Mouse (Mus musculus): Measurements from ENCODE around the gene Gfpt1.

Gene Gfpt1

DNA sequence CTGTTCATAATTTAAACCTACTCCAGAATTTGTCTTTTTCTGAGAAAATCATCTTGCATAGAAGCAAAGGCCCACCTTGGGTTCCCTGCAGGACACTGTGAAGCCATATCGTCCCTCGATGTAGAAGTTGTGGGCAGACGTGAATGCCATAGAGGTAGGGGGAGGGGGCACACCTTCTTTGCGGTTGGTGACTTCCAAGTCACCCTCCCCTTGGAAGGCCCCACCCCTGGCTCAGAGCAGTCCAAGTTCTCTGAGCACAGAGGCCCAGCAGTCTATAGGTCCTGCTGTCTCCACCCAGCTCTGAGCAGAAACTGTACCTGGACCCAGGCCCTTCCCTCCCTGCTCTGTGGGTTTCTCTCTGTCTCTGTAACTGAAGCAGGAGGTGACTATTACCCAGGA lies 59.3 kb downstream of the Gfpt1 start:
- peak in 1 of 2 experiments; percentile 30 for DNase-seq

DNA sequence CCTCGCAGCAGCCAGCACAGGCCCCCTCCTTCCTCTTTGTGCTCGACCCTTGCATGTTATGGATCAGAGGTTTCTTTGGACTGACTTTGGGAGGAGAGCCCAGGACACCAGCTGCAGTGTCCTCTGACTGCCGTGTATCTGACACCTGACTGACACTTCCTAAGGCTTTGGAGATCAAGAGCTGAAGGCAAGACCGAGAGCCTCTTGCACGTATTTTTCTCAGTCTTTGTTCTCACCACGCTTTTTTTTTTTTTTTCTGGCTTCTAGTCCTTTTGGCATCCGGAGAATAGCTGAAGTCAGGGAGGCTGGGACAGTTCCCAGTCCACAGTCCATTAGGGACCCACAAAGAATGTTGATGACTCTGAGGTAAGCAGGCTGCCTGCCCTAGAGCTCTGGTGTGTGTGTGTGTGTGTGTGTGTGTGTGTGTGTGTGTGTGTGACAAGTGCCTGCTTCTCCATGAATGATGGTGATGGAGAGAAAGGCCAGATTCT lies 59.8 kb downstream of the Gfpt1 start:
- DNase-seq: peak; percentile 32 to 68

DNA sequence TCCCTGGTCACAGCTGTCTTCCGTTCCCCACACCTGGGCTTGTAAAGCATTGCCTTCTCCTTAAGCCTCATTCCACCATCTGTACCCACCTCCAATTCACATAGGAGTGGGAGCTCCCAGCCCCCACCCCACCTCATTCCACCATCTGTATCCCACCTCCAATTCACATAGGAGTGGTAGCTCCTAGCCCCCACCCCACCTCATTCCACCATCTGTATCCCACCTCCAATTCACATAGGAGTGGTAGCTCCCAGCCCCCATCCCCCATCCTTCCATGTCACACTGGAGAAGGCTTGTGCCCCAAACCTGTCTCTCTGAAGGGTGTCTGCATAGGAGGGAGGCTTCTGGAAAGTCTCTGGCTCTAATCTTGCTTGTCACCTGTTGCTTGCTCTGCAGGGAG lies 60.7 kb downstream of the Gfpt1 start:
- DNase-seq: no peak

GRCm38 (mm10) chr6:87104123-87104796 lies 61.6 kb downstream of the Gfpt1 start, which contains the start of gene D6Ertd527e:
D6Ertd527e (plus strand) TSS chr6:87104746.
- DNase-seq: no peak

- DNase-seq: no peak
These were observed 68.8 kb downstream of the Gfpt1 start for GRCm38 (mm10) chr6:87111493-87111892.

- DNase-seq: no peak
These were observed 69.5 kb downstream of the Gfpt1 start for GRCm38 (mm10) chr6:87112125-87112524.

GRCm38 (mm10) chr6:87115981-87116380 lies 73.3 kb downstream of the Gfpt1 start:
- no peak for DNase-seq

- no peak for DNase-seq
These were observed 74.0 kb downstream of the Gfpt1 start for GRCm38 (mm10) chr6:87116596-87116995.

DNA sequence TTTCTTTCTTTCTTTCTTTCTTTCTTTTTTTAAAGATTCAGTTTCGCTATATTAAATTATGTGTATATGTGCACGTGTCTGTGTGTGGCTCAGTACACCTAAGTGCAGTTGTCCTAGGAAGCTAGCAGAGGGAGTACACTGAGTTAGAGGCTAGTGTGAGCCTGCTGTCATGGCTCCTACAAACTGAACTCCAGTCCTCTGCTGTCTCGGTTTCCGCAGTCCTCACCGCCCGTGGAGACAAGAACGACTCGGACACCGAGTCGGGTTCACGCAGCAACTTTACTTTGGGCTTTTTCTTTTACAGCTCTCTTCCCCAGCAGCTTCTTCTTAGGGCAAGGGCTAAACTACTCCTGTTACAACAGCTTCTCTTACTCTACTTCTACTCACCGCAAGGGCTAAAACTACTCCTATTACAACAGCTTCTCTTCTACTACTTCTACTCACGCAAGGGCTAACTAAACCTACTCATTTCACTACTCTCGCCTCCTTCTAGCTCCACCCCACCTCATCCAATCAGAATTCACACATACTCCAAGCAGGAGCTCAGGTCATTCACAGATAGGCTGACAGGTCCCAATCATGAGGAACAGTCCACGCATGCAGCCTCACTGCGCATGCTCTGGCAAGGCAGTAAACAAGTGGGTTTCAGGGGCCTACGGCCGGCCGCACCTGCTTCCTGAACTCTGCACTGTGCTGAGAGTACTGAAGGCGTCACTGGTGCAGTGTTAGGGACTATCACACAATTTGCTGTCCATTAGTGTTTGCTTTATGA lies 76.6 kb downstream of the Gfpt1 start:
- peak; percentile 42 to 73 for DNase-seq

DNA sequence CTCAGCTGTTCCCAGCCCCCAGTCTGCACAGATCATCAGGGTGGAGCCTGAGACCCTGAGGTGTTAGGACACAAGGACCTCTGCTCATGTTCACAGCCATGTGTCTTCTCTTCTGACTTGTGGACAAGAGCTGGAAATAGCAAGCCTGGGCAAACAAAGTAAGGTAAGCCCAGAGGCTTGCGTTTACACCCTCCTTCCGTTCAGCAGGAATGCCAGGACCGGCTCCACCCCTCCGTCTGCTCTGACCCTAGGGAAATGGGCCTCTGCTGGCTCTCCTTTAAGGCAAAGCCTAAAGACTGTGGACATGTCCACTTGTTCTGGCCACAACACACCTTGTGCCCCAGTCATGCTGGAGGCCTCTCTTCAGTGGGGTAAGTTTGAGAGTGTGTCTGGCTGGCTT lies 77.3 kb downstream of the Gfpt1 start:
- no peak for DNase-seq

DNA sequence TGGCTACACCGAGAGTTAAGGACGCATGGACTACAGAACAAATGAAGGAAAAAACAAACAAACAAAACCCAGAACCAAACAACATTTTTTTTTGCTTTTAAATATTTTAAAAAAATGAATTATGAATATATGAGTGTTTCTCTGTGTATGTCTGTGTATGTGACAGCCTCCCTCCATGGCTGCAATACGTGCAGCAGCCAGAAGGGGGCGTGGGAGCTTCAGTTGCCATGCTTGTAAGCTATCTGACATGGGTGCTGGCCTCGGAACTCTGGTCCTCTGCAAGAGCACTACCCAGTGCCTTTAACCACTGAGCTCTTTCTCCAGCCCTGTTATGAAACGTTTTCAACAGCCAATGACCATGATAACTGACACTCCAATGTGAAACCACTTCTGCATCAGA lies 78.0 kb downstream of the Gfpt1 start:
- DNase-seq: no peak

DNA sequence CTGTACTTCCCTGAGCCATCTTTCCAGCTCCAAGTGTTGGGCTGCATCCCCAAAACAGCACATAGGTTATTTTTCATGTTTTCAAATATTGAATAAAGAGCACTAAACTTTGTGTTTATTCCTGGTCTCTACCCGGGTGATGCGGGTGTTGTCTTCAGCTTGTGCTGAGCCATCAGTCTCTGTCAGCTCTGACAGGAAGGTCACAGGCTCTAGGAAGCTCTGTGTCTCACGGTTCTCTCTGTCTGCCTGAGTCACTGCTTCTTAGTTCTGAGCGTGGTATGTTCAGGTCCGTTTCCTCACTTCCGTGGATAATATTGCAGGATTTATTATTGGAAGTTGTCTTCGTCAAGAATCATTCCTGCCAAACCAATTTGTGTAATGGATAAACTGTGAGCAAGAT lies 79.3 kb downstream of the Gfpt1 start:
- DNase-seq: no peak

GRCm38 (mm10) chr6:87123406-87123805 lies 80.8 kb downstream of the Gfpt1 start:
- DNase-seq: no peak

- no peak for DNase-seq
These were observed 81.3 kb downstream of the Gfpt1 start for GRCm38 (mm10) chr6:87123973-87124372.

DNA sequence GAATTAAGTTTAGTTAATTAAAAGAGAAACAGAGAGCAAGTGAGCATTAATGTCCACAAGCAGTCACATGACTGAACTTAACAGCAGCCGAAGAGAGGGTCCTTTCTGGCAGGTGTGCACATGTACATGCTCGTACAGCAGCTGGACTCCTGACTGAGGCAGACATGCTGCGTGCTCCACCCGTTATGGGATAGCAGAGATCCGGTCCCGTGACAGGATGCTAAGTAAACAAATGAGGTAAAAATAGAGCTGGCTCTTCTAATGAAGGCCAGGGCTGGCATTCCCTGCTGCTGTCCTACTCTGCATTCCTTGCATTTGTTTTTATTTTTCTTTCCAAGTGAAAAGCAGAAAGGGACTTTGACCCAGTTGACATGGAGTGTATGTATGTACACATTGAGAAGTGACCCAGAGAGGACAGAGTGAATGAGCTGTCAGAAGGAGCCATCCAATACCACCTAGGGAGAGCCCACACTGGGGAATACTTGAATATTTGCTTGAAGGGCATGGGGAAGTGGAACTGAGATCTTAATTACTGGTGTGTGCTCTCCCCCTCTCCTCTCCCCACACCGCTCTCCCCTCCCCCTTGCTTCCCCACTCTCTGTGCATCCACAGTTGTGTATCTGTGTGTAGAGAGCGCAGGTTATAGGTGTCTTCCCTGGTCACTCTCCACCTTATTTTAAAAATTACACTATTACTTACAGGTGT lies 84.6 kb downstream of the Gfpt1 start:
- peak; percentile 42 to 55 for DNase-seq

DNA sequence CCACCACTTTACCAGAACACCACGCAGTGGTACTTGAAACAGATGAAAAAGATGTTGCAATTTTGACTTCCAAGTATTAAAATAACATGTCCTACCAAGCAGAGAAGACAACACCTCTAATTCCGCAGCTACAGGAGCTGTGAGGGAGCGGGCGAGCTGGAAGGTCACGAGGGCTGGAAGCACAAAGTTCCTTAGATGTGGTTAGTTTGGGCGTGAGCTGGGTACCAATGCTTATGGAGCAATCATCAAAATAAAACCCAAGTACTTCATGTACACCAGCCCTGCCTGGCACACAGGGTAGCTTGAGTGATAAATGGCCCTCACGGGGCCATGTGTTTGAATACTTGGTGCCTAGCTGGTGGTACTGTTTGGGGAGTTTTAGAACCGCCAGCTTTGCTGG lies 87.2 kb downstream of the Gfpt1 start:
- DNase-seq: no peak

GRCm38 (mm10) chr6:87130628-87131027 lies 88.0 kb downstream of the Gfpt1 start:
- no peak for DNase-seq

DNA sequence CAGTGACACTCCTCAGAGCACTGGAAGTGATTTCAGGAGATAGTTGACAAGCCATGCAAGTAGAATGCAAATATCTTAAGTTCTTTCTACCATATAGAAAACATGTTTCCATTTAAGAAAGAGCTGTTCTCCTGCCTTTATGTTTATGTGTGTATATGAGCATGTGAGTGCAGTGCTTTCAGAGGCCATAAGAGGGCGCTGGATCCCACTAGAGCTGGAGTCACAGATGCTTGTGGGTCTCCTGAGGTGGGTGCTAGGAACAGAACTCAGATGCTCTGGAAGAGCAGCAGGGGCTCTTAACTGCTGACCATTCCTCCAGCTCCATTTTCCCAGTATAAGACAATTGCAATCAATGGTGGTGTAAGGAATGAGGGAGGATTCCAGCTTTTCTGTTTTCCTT lies 88.4 kb downstream of the Gfpt1 start:
- no peak for DNase-seq

DNA sequence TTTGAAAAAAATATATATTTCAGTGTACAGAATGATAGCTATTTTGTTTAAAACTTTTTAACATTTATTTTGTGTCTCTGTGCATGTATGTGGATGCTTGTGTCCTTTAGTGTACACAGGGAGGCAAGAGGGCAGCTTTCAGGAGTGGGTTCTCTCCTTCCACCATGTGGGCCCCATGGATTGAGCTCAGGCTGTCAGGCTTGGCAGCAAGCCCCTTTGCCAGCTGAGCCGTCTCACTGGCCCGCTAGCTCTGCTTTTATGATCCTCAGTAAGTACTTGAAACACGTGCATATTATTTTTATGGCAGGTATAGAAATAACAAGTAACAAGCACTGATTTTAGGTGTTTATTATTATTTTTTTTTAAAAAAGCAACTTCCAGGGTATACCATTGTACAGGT lies 90.9 kb downstream of the Gfpt1 start:
- DNase-seq: no peak

GRCm38 (mm10) chr6:87133966-87134546 lies 91.4 kb downstream of the Gfpt1 start:
- no peak for DNase-seq

GRCm38 (mm10) chr6:87138479-87138878 lies 95.8 kb downstream of the Gfpt1 start:
- DNase-seq: no peak

GRCm38 (mm10) chr6:87139796-87140553 lies 97.3 kb downstream of the Gfpt1 start:
- no peak for DNase-seq

All from lung, postnatal 4 days (tissue).